Mouse (Mus musculus) megakaryocyte progenitor cell, adult 5-6 weeks (primary cell): ENCODE data around the gene Eif4ebp2. TPM values are rescaled to one million over a fixed set of nuclear protein-coding genes. Genes with fewer than 3 reads are reported as not detected.

Experiments
- ATAC-seq: replicated peaks from 2 replicates; pipeline ENCODE4 v1.8.0; 2016; ENCODE audit warnings: mild to moderate bottlenecking, moderate TSS enrichment, inconsistent platforms; ENCODE audit not compliant: poor library complexity
- total RNA-seq, 2 experiments: library from RNA; stranded (forward) in 1 of 2; stranded (reverse) in 1 of 2; fragments of 157-497, 149-512 nt in 1 of 2; fragments of 200-1000 nt in 1 of 2; gene quantifications; 2 replicates each; pipeline versions ENCODE4 v1.2.3 to v1.2.4; 2015 to 2017

Eif4ebp2 gene
- total RNA-seq, 2 experiments from 2014 or later, result 11.2 to 154 TPM

DNA sequence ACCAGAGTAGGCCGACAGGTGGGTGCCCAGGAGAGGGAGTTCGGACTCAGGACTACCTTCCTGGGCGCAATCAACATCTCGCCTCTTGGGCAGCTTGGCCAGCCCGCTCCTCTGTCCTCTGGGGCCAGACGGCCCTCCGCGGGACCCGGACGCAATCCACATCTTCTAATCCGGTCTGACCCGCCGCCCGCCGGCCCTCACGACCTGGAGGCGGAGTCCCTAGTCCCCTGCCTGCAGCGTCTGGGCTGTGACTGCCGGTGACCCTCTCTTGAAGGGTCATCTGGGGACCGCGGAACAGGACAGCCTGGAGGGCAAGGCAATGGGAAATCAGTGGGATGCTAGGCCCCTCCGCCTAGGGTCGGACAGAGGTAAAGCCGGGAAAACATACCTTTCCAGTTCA lies 33.3 kb downstream of the Eif4ebp2 start:
- no peak for ATAC-seq

- ATAC-seq, result no peak
These were observed 34.1 kb downstream of the Eif4ebp2 start for GRCm38 (mm10) chr10:61418131-61418900.

- no peak for ATAC-seq
These were observed 34.8 kb downstream of the Eif4ebp2 start, which contains the start of gene Nodal for GRCm38 (mm10) chr10:61417672-61418071. TSS of gene Nodal (plus strand) at chr10:61417972.

DNA sequence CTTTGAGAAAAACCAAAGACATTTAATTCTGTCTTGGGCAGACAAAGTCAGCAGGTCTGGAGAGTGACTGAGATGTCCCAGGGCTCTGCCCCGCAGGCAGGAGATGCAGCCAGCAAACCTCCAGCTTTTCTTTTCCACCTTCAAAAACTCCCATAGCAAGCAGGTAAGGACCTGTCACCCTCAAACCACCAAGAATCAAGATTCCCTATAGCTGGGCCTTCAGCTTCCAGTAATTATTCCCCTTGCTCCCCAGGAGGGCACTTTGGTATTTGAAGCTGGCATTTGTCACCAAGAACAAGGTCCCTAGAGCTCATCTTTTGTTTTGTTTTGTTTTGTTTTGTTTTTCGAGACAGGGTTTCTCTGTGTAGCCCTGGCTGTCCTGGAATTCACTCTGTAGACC lies 35.4 kb downstream of the Eif4ebp2 start:
- no peak for ATAC-seq

DNA sequence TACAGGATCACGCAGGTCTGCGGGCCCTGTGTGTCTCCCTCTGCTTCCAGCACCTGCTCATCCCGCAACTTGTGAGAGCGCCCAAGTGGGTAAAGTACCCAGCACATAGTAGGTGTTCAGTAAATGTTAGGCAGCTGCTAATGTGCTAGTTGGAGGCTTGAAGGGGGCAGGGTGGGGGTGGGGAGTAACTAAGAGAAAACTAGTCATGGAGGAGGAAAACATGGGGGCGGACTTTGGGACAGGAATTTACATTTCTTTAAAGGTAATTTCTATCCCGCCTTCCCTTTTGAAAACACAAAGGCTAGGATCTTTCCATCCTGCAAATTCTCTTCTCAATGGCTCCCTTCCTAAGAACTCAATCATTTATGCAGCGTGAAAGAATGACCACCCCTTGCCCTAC lies 35.9 kb downstream of the Eif4ebp2 start:
- no peak for ATAC-seq

- no peak for ATAC-seq
These were observed 36.6 kb downstream of the Eif4ebp2 start for GRCm38 (mm10) chr10:61415890-61416289.

- ATAC-seq, result no peak
These were observed 37.2 kb downstream of the Eif4ebp2 start for GRCm38 (mm10) chr10:61415240-61415639.

- peak; percentile 97 for ATAC-seq
These were observed 39.4 kb downstream of the Eif4ebp2 start for GRCm38 (mm10) chr10:61412910-61413625.

GRCm38 (mm10) chr10:61410193-61410592 lies 42.3 kb downstream of the Eif4ebp2 start:
- no peak for ATAC-seq

DNA sequence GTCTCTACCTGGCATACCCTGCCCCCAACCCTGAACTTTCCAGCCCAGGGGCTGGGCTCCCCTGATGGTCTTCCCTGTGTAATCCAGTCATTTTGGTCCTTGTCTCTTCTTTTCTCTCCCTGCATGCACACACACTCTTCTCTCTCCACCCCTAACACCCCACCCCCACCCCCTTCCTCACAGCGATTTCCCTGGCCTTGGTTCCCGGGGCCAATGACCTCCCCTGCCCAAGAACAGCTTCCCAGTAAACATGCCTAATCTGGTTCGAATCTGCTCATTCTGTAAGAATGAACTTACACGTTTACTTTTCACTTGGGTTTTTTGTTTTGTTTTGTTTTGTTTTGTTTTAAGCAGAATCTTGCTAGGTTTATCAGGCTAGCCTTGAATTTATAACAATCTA lies 42.7 kb downstream of the Eif4ebp2 start:
- no peak for ATAC-seq

DNA sequence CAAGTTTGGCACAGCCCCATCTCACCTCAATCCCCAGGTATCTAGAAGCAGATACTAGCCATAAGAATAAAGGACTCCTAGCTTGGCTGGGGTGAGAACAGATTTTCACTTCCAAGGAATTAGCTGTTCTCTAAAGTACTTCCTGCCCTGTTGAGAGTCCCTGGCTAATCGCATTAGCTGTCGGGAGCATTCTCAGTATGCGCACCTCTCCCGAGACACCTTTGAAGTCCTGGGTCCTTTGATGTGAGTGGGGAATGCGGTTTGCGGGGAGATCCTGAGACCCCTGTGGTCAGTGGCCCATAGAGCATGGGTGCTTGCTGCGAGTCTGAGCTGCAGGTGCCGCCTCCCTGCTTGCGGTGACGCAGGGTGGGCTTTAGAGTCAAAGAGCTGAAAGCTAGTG lies 46.5 kb downstream of the Eif4ebp2 start:
- ATAC-seq, result no peak

- no peak for ATAC-seq
These were observed 49.5 kb downstream of the Eif4ebp2 start for GRCm38 (mm10) chr10:61402911-61403310.

- ATAC-seq, result peak; percentile 42; the same call in 1 of the 2 replicates
These were observed 50.0 kb downstream of the Eif4ebp2 start for GRCm38 (mm10) chr10:61402480-61402879.

GRCm38 (mm10) chr10:61400407-61400806 lies 52.1 kb downstream of the Eif4ebp2 start:
- no peak for ATAC-seq

GRCm38 (mm10) chr10:61399156-61399734 lies 53.2 kb downstream of the Eif4ebp2 start:
- ATAC-seq, result peak; percentile 96

GRCm38 (mm10) chr10:61398125-61398524 lies 54.3 kb downstream of the Eif4ebp2 start:
- no peak for ATAC-seq

DNA sequence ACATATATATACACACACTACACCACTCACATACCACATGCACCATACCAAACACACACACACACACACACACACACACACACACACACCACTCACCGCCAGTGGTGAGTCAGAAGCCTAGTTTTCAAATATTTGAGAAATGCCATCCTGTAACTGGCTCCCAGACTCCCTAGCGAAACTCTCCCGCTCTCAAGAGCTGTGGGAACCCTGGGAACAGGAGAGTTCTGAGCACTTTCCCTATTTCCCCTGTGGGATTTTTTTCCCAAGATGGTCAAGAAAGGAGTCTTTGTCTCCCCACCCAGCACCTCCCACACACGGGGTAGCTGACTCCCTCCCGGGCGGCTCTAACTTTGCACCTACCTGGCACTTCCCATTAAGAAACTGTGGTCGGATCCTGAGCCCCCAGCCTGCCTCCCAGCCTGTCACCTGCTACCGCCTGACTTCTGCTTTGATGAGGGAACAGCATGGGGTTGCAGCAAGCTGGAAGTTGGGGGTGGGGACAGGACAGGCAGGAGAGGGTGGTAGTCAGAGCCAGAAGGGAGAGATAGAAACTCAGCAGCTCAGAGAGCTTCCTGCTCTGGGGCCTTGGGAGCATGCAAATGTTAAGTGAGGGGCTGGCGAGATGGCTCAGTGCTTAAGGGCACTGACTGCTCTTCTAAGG lies 57.9 kb downstream of the Eif4ebp2 start:
- ATAC-seq, result peak; percentile 65

DNA sequence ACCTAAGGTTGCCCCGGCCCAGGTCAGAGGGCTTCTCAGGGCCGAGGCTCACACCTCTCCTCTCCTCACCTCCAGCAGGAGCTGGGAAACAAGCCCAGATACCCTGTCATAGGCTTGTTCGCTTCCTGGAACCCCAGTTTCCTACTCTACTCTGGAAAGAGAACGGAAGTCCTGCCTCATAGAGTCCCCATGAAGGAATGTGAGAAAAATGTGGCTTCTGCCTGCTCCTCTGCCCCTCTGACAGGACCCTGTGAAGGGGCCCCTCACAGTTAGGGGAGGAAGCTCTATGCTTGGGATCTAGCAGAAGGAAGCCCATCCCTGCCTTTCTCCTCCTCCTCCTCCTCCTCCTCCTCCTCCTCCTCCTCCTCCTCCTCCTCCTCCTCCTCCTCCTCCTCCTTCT lies 59.9 kb downstream of the Eif4ebp2 start:
- ATAC-seq, result no peak

GRCm38 (mm10) chr10:61390148-61390547 lies 62.3 kb downstream of the Eif4ebp2 start:
- no peak for ATAC-seq

GRCm38 (mm10) chr10:61389020-61389419 lies 63.4 kb downstream of the Eif4ebp2 start:
- no peak for ATAC-seq

- ATAC-seq, result no peak
These were observed 66.2 kb downstream of the Eif4ebp2 start for GRCm38 (mm10) chr10:61386284-61386683.
